Mouse (Mus musculus) myocyte (in vitro differentiated cells): ENCODE data around the gene Baz2b. TPM values are rescaled to one million over a fixed set of nuclear protein-coding genes. Genes with fewer than 3 reads are reported as not detected.

Experiments
- H3K27me3 ChIP-seq: one replicate; pipeline ENCODE4 v1.6.1; 2011; ENCODE audit not compliant: control insufficient read depth, insufficient read depth, insufficient read length
- H3K36me3 ChIP-seq: one replicate; pipeline ENCODE4 v1.6.1; 2011; ENCODE audit not compliant: control insufficient read depth, insufficient read depth
- H3K4me2 ChIP-seq: one replicate; pipeline ENCODE4 v1.6.1; 2011; ENCODE audit warnings: low read depth, control low read depth
- H3K4me3 ChIP-seq: one replicate; pipeline ENCODE4 v1.5.1; 2011; ENCODE audit warnings: mild to moderate bottlenecking, control low read depth, moderate library complexity
- H3K79me2 ChIP-seq: one replicate; pipeline ENCODE4 v1.6.1; 2011; ENCODE audit not compliant: control insufficient read depth, insufficient read depth
- H3ac ChIP-seq: one replicate; pipeline ENCODE4 v1.6.1; 2011; ENCODE audit not compliant: control insufficient read depth, insufficient read length
- CEBPB ChIP-seq: IDR thresholded peaks from 2 replicates; pipeline ENCODE4 v1.6.1; 2011; ENCODE audit warnings: mild to moderate bottlenecking, moderate library complexity; ENCODE audit not compliant: poor library complexity, insufficient read depth, severe bottlenecking
- E2F4 ChIP-seq: IDR thresholded peaks from one replicate; pipeline ENCODE4 v1.6.1; 2011; ENCODE audit warnings: mild to moderate bottlenecking, control low read depth, moderate library complexity; ENCODE audit not compliant: insufficient read depth
- MAX ChIP-seq: IDR thresholded peaks from one replicate; pipeline ENCODE4 v1.6.1; 2011; ENCODE audit warnings: low read depth, mild to moderate bottlenecking, control low read depth
- MYOD1 ChIP-seq, 3 experiments: IDR thresholded peaks; one replicate each; pipeline ENCODE4 v1.6.1; 2011; ENCODE audit warnings: control low read depth in 2 of 3, low read depth in 2 of 3, mild to moderate bottlenecking in 2 of 3, moderate library complexity in 1 of 3; ENCODE audit not compliant: insufficient read length in 2 of 3, control insufficient read depth in 1 of 3
- MYOG ChIP-seq, 3 experiments: IDR thresholded peaks; one replicate each; pipeline ENCODE4 v1.6.1; 2011; ENCODE audit warnings: control low read depth in 2 of 3, low read depth in 2 of 3, mild to moderate bottlenecking in 2 of 3; ENCODE audit not compliant: insufficient read length in 2 of 3, control insufficient read depth in 1 of 3, insufficient read depth in 1 of 3
- POLR2A ChIP-seq: IDR thresholded peaks from one replicate; pipeline ENCODE4 v1.6.1; 2011; ENCODE audit warnings: low read depth, mild to moderate bottlenecking, control low read depth, moderate library complexity; ENCODE audit not compliant: insufficient read length
- POLR2AphosphoS2 ChIP-seq: IDR thresholded peaks from one replicate; pipeline ENCODE4 v1.6.1; 2011; ENCODE audit warnings: low read depth, control low read depth; ENCODE audit not compliant: insufficient read length
- REST ChIP-seq: IDR thresholded peaks from one replicate; pipeline ENCODE4 v1.6.1; 2011; ENCODE audit warnings: mild to moderate bottlenecking, control low read depth, moderate library complexity; ENCODE audit not compliant: insufficient read depth, insufficient read length
- SRF ChIP-seq: IDR thresholded peaks from one replicate; pipeline ENCODE4 v1.6.1; 2011; ENCODE audit warnings: low read depth; ENCODE audit not compliant: control insufficient read depth, insufficient read length
- TCF12 ChIP-seq: IDR thresholded peaks from one replicate; pipeline ENCODE4 v1.6.1; 2011; ENCODE audit warnings: mild to moderate bottlenecking, control low read depth; ENCODE audit not compliant: poor library complexity, insufficient read depth, severe bottlenecking
- TCF3 ChIP-seq: IDR thresholded peaks from one replicate; pipeline ENCODE4 v1.6.1; 2011; ENCODE audit warnings: low read depth, control low read depth; ENCODE audit not compliant: insufficient read length
- USF1 ChIP-seq: IDR thresholded peaks from one replicate; pipeline ENCODE4 v1.6.1; 2011; ENCODE audit warnings: low read depth, mild to moderate bottlenecking, control low read depth, moderate library complexity
- polyA plus RNA-seq: library from polyadenylated mRNA; unstranded; fragments of >200 nt; fragmentation: generic; extraction: Trizol; gene quantifications from one replicate; pipeline ENCODE4 v1.2.1, GENCODE M21; 2012; ENCODE audit warnings: missing spikeins

Baz2b gene
- polyA plus RNA-seq, 1 experiment = 11.8 TPM

DNA sequence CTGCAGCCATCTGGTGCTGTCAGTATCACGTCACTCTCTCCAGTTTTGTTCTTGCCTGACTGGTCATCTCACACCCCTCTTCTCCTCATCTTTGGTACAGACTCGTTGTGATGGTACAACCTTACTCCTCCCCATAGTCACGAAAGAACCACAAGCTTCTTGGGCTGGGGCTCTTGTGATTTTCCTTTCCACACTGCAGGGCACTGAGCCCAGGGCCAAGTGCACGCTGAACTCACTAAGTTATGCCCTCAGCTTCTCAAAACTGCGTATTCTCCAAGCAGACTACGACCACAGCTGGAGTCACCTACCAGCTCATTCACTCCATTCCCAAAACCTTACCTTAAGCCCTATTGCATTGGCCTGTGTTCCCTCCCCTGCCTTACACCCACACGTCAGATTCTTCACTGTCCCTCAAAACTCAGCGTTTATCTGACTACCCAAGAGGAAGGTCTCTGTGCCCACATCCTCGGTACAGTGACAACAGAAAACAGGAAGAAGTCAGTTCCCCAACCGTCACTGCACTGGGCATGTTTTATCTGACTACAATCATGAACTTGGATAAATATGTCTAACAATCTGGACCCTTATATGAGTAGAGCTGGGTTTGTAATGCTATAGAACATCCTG, 190.7 kb downstream of the Baz2b start:
- no peaks in the 10 kb centered on the region for H3K36me3 ChIP-seq
- no peak overlapping the region for H3K4me3 ChIP-seq
- no peak for TF ChIP-seq CEBPB
- TF ChIP-seq SRF = no peak
- no peak for TF ChIP-seq POLR2AphosphoS2
- no peak for TF ChIP-seq USF1
- no peak for TF ChIP-seq MYOG (IDR thresholded peaks at IDR 0.05; ENCODE audit: control insufficient read depth in 1 of 3, insufficient read depth in 1 of 3, insufficient read length in 2 of 3, low read depth in 2 of 3)
- TF ChIP-seq MYOD1 (IDR thresholded peaks at IDR 0.05; ENCODE audit: control insufficient read depth in 1 of 3, insufficient read length in 2 of 3, low read depth in 2 of 3) = no peak
- TF ChIP-seq POLR2A = no peak
- no peak for TF ChIP-seq TCF3
- TF ChIP-seq MAX = no peak
- no peak for TF ChIP-seq REST
- TF ChIP-seq TCF12 = no peak
- no peak for TF ChIP-seq E2F4
- no peaks in the 10 kb centered on the region for H3K27me3 ChIP-seq
- H3K4me2 ChIP-seq = no peak overlapping the region
- H3K79me2 ChIP-seq = no peaks in the 10 kb centered on the region
- H3ac ChIP-seq = no peak overlapping the region

DNA sequence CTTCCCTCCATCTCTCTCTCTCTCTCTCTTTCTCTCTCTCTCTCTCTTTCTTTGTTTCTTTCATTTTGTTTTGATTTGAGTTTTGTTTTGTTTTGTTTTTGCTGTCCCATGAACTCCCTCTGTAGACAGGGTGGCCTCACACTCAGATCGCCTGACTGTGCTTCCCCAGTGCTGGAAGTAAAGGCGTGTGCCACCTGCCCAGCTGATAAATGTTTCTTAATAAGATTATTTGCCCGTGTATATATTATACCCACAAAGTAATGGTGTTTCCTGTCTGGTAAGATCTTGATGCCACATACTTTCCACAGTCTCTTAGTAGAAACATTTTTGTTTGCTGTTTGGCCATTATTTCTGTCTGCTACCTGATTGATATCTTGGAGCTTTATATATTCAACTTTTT, 198.1 kb downstream of the Baz2b start:
- Histone ChIP-seq H3ac (no peak overlapping the region), H3K36me3 (peaks cover 4% of the 10 kb centered on the region), H3K27me3 (no peaks in the 10 kb centered on the region), H3K4me3 (no peak overlapping the region), H3K79me2 (no peaks in the 10 kb centered on the region), H3K4me2 (no peak overlapping the region)
- TF ChIP-seq CEBPB = no peak
- no peak for TF ChIP-seq POLR2A
- TF ChIP-seq USF1 = no peak
- TF ChIP-seq TCF12 = no peak
- TF ChIP-seq TCF3 = no peak
- no peak for TF ChIP-seq MYOG (IDR thresholded peaks at IDR 0.05; ENCODE audit: control insufficient read depth in 1 of 3, insufficient read depth in 1 of 3, insufficient read length in 2 of 3, low read depth in 2 of 3)
- TF ChIP-seq MAX = no peak

- TF ChIP-seq MYOD1 (IDR thresholded peaks at IDR 0.05; ENCODE audit: control insufficient read depth in 1 of 3, insufficient read length in 2 of 3, low read depth in 2 of 3) (no peak), POLR2AphosphoS2 (no peak), E2F4 (no peak), TCF3 (no peak), POLR2A (no peak), MAX (no peak), MYOG (IDR thresholded peaks at IDR 0.05; ENCODE audit: control insufficient read depth in 1 of 3, insufficient read depth in 1 of 3, insufficient read length in 2 of 3, low read depth in 2 of 3) (no peak), SRF (no peak), TCF12 (no peak), REST (no peak), USF1 (no peak)
- H3ac ChIP-seq = no peak overlapping the region
- peaks cover 10% of the 10 kb centered on the region for H3K36me3 ChIP-seq
- no peak overlapping the region for H3K4me2 ChIP-seq
- H3K79me2 ChIP-seq = no peaks in the 10 kb centered on the region
- no peaks in the 10 kb centered on the region for H3K27me3 ChIP-seq
- no peak overlapping the region for H3K4me3 ChIP-seq
These were observed 206.0 kb downstream of the Baz2b start for GRCm38 (mm10) chr2:60003665-60004045.

DNA sequence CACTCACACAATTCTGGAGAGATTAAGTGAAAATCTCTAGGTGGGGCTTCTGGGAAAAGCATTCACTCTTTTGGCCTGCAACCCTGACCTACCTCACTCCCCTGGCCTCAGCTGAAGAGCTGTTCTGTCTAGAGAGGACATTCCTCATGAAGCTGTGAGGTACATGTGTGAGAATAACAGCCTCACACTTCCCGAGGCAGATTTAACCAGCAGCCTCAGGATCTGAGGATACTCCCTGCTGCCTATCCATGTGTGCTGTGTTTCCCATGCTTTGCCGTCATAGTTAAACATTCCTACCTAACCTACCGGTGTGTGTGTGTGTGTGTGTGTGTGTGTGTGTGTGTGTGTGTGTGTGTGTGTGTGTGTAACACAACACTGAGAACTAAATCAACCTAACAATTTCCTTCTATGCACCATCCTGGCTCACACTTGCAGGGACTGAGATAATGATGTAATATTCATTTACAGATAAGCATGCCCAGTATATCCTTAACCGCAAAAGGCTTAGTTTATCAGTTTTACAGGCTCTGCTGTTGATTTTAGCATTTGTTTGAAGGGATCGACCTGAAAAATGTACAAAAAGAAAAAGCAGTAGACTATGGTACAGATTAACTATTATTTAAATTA, 206.5 kb downstream of the Baz2b start:
- no peak overlapping the region for H3K4me3 ChIP-seq
- H3ac ChIP-seq = no peak overlapping the region
- H3K27me3 ChIP-seq = no peaks in the 10 kb centered on the region
- no peak overlapping the region for H3K4me2 ChIP-seq
- no peak for TF ChIP-seq CEBPB
- no peak for TF ChIP-seq POLR2A
- no peak for TF ChIP-seq MAX
- no peak for TF ChIP-seq TCF3
- TF ChIP-seq MYOD1 (IDR thresholded peaks at IDR 0.05; ENCODE audit: control insufficient read depth in 1 of 3, insufficient read length in 2 of 3, low read depth in 2 of 3) = no peak
- TF ChIP-seq POLR2AphosphoS2 = no peak
- TF ChIP-seq MYOG (IDR thresholded peaks at IDR 0.05; ENCODE audit: control insufficient read depth in 1 of 3, insufficient read depth in 1 of 3, insufficient read length in 2 of 3, low read depth in 2 of 3) = no peak
- TF ChIP-seq TCF12 = no peak
- no peak for TF ChIP-seq REST
- TF ChIP-seq E2F4 = no peak
- TF ChIP-seq SRF = no peak
- TF ChIP-seq USF1 = no peak
- H3K79me2 ChIP-seq = no peaks in the 10 kb centered on the region
- H3K36me3 ChIP-seq = peaks cover 10% of the 10 kb centered on the region
